Mouse (Mus musculus) frontal cortex, postnatal 10 days (tissue): ENCODE measurements around the gene Spg20.

ENCODE experiments used
- DNase-seq, 2 experiments: peaks; one replicate each; pipeline ENCODE4 v3.0.0; 2022; ENCODE audit warnings: low spot score in 2 of 2, mixed read lengths in 1 of 2

Spg20 gene

DNA sequence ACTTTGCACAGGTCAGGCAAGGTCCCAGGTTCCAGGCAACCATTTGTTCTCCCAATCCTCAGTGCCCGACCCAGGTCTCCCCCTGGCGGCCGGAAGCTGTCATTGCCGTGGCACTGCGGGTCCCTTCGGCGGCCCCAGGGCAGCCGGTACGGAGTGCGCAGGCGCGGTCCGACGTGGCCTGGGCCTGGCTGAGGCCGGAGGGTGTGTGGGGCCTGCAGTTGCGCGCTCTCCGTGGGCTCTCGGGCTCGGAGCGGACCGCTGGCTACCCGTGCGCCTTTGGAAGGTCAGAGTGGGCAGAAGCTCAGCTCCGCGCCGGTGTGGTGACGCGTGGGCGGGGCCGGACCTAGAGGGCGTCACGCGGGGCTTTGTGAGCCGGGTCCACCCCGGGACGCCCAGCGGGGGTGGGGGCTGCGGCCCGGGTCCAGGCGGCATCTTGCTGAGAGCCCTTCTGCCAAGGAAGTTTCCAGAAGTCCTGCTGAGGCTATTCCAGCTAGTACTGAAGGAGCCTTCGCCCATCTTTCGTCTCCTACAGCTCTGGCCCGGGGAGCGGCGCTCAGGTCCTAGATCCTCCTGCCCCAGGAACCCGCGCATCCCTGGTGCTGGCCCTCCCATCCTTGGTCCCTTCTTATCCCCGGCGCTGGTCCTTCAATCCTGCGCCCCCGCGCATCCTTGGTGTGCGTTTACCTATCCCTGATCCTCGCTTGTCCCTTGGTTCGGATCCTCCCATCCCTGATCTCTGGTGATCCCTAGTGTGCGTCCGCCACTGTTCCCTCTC lies at the start of gene Spg20:
Gene Spg20, plus strand, starts transcription at position 174 of the 775 bp plus-strand sequence.
- peak; percentile 78 to 92 for DNase-seq

DNA sequence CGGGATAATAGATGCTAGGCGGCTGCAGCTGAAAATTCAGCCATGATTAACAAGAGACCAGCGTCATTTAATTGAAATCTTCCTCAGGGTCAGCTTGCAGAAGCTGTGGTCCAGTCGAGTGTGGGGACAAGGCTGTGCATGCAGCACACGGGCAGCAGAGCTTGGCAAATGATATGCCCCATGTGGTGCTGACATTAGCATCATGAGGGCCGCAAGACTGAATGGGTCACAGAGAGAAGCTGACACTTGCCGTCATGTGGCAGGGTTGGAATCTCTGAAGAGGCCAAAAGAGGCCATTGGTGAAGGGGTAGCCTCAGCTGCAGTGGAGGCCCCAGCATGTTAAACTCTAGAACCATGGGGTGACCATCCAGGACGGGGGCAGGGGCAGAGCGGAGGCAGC lies 49.3 kb upstream of the Spg20 start:
- no peak for DNase-seq

DNA sequence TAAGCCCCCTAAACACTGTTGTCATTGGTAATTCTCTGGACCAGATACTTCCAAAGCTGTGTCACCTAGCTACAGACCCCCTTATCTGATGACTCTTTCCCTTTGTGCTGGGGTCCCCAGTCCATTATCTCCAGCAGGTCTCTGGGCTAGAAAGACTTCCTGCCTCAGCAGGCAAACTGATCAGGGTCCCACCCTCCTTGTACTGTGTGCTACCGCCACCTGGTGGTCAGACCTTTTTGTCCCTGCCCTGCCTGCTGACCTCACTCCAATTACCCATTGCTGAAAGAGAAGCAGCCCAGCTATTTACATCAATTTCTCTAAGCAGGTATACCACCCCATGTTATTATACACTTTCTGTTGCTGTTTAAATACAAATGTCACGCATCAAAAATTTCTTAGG lies 47.5 kb upstream of the Spg20 start:
- DNase-seq: peak in 1 of 2 experiments; percentile 63

DNA sequence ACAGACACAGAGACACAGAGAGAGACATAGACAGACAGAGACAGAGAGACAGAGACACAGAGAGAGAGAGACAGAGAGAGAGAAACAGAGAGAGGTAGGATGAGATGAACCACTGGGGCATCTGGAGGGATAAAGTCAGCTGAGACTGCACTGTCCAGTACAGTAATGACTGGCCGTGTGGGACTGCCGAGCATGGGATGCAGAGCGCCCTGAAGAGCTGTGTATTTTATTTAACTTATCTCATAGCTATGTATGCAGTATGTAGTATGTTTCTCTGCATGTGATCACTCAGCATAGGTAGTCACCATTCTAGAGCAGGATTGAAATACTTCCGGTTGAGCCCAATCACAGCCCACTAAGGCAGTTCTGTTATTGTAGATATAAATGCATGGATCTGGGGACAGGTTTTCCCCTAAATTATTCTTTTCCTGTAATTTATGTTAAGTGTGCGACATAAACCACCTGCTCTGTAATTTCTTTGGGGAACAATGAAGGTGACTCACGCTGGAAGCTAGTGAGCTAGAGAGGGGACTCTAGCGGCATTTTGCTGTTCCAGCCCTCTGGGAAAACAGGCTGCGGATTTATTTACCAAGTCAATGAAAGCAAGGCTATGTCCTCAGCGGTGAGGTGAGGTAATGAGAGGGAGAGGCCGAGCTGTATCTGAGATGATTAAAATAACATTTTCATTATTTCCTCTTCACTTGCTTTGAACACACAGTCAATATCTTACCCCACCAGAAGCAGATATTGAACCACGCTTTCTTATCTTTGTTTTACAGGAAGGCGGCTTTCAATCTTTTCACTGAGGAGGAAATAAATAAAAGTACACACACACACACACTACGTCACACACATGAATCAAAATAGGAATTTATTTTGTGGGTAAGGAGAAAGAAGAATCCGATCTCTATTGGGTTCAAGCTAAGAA lies 45.9 kb upstream of the Spg20 start:
- no peak for DNase-seq

DNA sequence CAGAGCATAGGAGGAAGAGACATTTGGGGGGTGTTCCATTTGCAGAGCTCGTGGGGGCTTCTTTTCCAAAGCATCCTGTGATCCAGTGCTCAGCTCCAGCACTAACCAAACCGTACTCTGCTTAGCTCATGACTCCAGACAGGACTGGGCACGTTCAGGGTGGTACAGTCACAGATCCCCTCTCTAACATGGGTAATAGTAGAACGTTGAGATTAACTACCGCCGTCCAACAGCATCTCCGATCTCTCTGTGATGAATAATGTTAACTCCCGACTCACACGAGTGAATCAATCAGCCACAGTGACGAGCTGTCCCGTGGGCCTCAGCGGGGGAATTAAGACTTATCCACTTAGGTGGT lies 45.3 kb upstream of the Spg20 start:
- DNase-seq: no peak

DNA sequence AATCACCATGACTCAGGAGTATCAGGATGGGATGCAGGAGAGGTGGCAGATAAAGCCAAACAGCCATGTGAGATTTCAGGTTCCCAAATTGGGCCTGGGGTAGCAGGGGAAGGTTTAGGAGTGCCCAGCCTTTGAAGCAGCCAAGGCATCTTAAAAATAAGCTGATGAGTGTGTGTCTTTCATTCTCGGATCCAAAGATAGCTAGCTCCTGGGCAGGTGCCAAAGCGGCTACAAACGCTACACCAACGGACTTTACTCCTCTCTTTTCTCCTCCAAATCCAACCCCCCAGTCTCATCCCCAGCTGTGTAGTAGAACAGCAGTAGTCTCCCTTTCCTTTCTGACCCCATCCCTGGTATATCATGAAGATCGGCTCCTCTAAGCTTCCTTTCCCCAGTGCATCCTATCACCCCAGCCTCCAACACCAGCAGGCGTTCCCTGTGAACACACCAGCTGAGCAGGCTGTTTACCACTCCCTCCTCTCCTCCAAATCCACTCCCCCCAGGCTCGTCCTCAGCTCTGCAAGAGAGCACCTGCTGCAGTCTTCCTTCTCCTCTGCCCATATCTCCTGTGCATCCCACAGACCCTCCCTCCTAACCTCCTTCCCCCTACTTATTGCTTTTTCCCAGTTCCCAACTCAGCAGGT lies 44.0 kb upstream of the Spg20 start:
- no peak for DNase-seq

DNA sequence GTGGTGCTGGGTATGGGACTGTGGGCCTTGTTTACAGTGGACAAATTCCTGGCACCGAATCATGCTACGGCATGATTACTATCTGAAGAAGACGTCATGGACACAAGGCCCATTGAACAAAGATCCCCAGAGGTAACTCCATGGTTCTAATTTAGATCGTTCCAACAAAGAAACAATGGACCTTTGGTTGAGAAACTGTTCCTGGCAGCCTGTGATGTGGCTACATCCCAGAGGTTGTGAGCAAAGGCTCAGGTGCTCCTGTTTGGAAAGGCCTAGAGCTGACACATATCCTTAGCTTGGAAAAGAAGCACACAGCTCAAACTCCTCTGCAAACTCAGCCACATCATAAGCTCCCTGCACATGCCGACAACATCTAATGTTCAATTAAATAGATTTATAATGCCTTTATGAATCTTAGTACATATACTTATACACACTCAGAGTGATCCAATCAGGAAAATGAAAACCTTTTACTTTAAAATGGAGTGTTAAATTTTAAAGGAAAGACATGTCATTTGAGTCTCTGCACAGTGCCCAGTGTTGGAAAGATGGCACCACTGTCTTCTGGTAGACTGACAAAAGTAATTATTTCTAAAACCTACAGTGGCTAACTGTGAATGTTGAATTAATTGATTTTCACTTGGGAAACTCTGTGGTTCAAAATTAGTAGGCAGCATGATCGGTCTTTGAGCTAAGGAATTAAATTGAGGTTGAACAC lies 37.2 kb upstream of the Spg20 start:
- no peak for DNase-seq

DNA sequence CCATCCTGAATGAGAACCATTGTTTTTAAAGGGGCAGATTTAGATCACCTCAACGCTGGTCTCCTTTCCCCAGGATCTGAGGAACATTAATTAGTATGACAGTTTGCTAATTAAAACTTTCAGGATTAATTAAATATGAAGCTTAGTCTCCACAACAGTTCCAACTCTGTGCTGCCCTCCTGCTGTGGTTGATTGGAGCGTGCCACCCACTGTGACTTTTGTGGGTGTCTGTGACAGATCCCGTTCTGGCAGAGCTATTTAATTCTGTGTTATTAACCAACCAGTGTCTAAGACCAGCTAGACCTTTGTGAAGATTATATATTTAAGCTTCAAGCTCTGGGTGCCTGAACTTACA lies 36.6 kb upstream of the Spg20 start:
- no peak for DNase-seq

DNA sequence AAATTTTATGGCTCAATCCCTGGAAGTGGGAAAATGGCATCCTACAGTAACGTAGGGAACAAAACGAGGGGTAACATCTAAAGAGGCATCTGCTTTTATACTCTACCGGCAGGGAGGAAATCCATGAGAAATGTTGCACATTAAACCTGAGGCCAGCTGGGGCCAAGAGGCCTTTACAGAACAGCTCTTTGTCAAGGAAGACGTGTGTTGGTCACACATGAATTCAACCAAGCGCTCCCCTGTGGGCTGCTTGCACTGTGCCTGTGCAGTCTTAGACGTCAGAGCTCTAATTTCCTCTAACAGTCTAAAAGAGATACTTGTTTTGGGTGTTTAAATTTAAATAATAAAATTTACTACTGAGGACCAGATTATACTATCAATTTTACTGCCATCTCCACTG lies 33.7 kb upstream of the Spg20 start:
- no peak for DNase-seq

DNA sequence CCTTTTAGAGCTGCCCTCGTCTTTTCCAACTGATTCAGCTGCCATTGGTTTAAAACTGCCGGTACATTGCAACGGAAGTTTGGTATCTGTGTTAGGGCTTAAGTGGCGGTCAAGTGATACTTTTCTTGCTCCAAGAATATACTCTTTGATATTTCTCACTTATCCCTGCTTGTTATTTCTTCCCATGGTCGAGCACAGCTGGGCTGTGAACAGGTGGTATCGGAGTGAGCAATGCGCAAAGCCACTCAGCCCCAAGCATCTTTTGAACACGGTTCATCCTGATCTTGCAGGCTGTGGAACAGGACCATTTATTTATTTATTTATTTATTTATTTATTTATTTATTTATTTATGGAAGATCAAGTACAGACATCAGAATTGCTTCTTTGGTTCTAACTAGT lies 32.3 kb upstream of the Spg20 start:
- DNase-seq: no peak

DNA sequence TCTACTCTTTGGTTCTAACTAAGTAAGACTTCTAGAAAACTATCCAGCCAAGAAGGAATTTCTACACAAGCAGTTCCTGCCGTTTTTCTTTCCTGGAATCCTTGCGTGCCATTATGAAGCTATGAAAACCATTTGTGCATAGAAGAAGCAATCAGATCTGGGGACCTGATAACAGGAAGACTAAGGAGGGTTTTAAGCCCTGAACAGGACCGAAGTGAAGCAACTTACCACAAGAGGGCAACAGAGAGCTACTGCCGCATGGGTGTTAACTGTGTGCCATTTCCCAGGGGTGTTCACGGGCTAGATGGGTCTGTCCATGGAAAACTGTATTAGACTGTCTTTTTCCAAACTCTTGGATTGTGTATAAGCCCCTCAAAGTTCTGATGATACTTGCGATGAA lies 31.9 kb upstream of the Spg20 start:
- DNase-seq: peak in 1 of 2 experiments; percentile 70

DNA sequence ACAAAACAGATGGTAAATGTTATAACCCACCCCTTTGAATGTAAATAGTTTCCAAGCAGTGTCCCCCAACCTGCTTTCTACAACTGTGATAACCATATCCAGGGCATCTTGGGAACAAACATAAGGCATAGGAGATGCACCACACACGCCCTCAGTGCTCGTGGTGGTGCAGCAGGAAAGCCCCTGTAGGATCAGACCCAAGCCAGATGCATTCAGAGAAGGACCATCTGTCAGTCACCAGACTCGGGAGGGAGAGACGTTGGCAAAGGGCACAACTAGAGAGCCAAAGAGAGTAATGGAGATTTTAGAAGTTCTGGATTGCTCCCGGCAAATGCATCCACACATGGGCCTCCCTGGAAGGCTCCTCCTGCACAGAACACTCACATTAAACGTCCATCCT lies 27.1 kb upstream of the Spg20 start:
- no peak for DNase-seq

DNA sequence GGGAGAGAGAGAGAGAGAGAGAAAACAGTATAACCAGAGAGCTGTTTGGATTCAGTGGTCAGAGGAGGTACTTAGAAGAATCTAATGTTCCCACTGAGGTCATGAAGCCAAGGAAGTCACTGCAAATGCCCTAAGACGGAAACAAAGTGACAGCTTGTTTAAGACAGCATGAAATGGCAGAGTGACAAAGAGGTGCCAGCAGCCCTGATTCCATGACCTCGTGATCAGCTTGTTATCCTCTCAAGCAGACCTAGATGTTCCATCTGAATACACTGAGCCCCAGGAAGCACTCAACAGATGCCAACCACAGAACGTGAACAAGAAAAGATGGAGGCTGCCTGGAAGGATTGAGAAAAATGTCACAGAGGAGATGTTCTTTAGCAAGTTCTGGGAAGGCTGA lies 26.2 kb upstream of the Spg20 start:
- DNase-seq: no peak

DNA sequence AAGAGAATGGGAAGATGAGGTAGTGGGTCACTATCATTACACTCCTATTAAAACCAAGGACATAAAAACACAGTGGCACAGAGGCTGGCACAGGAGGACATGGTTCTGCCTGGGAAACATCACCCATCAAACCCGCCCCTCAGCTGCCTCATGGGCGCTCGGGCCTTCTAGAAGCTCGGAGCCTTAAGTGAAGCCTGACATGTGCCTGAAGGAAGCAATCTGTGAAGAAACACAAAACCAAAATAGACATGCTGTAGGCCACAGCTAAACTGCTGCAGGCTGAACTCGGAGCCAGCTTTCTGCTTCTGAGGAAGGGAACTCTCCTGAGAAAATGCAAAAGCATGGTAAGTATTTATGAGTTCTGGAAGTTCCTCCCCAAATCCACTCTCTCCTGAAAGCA lies 25.0 kb upstream of the Spg20 start:
- DNase-seq: no peak

DNA sequence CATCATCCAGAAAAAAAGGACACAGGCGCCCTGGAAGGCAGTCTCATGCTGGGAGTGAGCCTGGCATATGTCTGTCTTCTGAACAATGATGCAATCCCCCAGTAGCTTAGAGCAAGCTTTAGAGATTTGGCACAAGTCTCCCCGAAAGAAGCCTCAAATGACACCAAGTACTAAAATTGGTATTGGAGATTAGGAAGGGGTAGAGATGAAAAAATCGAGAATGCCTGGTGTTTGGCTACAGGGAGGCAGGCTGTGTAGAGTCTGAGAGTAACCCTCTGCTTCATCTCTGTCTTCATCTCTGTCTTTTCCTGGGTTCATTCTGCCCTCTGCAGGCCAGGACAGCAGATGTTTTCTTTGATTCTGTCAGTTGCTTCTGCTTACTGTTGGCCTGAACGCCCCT lies 24.5 kb upstream of the Spg20 start:
- no peak for DNase-seq

DNA sequence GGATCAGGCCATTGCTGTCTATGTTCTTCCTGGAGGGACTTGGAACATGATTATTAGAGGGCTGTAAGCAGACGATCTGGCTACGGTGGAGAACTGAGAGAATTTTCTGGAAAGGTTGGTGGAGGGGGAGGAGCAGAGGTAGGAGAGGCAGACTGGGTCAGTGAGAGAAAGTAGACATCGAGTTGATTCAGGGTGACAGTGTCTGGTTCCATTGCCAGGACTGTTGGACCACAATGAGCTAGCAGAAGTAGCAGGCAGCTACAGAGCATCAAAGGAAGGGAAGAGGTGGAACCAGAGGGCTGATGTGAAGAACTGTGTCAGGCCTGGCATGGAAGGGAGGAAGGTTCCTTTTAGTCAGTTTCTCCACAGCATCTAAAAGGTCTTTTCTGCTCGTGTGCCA lies 23.5 kb upstream of the Spg20 start:
- DNase-seq: no peak

DNA sequence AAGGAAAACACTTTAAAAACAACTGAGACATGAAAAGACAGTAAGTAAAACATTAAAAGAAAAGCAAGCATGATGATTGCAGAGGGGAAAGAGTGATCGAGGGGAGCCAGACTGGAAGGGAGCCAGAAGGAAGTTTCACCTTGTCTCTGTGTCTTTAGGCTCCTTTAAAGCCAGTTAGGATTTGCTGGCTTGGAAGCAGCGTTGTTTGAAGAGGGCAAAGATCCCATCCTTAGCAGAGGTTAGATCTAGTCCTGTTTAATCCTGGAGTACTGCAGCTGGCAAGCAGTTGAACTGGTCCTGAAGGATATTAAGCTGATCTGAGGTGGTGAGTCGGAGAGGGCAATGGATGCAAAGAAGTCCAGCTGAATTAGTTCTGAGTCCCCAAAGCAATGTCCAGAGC lies 23.1 kb upstream of the Spg20 start:
- no peak for DNase-seq

DNA sequence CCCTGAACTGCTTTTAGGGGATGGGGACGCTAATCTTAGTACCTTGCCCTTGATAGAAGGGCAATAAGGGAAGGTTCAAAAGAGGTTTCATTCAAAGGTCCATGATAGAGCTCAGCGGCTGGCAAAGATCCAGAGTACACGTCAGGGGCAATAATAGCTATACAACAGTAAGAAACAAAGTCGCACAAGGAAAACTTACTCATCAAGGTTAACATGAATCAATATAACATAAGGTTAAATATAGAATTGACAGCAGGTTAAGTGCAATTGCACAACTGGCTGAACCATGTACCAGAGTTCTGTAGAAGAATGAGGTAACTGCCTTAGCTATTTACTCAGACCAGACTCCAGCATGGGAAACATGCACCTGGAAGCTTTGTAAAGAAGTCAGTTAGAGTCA lies 22.6 kb upstream of the Spg20 start:
- no peak for DNase-seq

DNA sequence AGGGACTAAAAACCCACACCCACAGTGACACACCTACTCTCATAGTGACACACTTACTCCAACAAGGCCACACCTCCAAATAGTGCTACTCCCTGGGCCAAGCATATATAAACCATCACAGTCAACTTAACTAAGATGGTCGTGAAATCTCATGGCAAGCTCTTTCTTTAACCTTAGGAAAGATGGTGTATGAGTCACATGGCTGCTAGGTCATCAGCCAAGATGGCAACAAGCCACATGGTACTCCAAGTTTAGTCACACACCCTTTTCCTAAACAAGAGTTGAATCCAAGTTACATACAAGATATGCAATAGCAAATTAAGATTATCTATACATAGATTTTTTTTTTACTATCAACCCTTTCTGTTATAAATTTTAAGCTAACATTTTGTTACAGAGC lies 18.7 kb upstream of the Spg20 start:
- DNase-seq: no peak

DNA sequence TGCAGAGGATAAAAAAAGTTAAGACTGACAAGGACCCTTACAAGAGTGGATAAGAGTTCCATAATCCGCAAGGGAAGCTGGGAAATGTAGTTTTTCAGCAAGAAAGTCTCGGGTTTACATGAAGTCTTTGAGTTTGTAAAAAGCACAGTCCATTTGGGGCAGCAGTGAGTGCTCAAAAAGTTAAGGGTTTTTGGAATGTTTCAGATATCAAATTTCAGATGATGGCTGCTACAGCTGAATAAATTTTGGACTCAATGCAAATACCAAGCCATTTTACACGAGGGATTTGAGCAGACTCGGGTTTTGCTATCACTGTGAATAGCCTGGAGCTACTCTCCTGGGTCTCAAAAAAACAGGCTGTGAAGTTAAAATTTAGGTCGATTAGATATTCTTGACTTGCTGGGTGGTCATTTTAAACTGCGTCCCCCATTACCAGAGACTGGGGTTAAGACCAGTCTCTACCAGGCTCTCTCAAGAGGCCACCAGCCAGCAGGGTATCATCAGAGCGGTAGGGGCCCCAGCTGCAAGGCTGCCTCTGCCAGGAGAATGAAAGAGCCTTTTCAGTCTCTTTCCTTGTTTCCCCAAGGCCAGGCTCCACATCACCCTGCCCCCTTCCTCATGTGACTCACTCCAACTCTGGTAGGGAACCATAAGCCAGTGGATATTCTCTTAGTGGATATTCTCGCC lies 15.8 kb upstream of the Spg20 start:
- peak; percentile 37 to 42 for DNase-seq

DNA sequence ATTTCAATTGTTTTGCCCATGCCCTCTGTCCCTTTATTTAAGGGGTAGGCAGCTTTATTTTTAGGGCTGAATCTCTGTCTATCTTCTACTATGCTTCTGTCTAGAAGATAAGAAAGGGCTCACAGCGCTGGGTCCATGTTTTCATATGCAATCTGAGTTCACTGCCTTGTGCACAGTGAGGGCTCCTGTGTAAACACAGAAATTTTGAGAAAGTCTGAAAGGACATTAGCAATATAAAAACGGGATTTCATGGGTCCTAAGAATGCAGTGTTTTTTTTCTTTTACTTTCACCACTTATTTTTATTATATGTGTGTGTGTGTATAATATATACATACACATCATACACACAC lies 15.3 kb upstream of the Spg20 start:
- no peak for DNase-seq

DNA sequence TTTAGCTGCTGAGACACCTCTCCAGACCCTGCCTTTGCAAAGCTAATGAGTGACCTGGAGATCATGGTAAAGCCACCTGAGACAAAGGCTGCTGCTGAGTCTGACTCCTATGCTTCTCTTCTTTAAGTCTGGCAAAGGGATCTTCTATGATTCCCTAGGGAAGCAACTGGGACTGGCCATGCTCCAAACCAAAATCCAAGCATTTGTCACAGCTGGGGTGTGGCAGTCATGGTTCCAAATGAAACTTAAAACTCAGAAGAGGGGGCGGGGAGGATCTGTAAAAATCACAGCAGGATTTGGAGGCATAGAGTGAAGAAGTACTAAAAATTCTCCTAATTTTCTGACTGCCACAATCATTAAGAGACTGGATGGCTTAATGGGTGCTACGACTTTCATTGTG lies 14.7 kb upstream of the Spg20 start:
- no peak for DNase-seq
